Mouse (Mus musculus): ENCODE measurements around the gene Odaph.

DNA sequence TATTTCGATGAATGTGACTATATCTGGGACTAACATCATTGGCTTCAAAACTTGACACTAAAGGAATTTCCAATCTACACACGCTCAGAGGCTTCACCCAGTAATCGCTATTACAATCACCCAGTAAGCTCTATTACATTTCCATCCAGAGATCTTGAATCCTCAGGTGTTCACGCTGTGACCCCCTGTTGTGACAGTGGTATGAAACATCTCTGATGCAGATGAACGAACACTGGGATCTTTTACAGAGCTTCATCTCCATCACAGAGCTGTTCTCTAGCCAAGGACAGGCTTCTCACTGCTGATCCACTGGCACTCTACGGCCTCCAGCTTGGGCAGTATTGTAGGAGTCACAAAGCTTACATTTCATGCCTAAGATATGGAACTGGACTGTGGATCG lies 37.8 kb upstream of the Odaph start:
- TF ChIP-seq CTCF (IDR thresholded peaks at IDR 0.05; ENCODE audit: insufficient read depth, low read length) (no peak), POLR2A (IDR thresholded peaks at IDR 0.05; ENCODE audit: borderline replicate concordance, extremely low read depth, low read depth, low read length) (no peak)

Measured in lung, adult 2 months (tissue).